In genomic region chr4:142196626-142197025, GRCm38 (mm10) we compare ENCODE assay signal across 10 mouse cellular contexts. TPM values are rescaled to one million over a fixed set of nuclear protein-coding genes. Genes with fewer than 3 reads are reported as not detected.
DNase-seq lines count a peak whose midpoint lies in the region; ATAC-seq and TF ChIP-seq lines count a peak whose summit lies in the region.
"Had no signal": no experiment of that assay in that cellular context is flagged by ENCODE, and none has a peak within 500 bp of the region (broad histone marks: within the 10 kb centered on the region; RNA-seq: fewer than 3 reads in every experiment).

No protein-coding gene starts in this region.

- TF ChIP-seq CTCF in liver, adult 2 months (IDR thresholded peaks at IDR 0.05; ENCODE audit: low read depth, low read length), result peak; percentile 31; the same call in 1 of the 2 replicates
- peak; percentile 19; the same call in 1 of the 2 replicates for TF ChIP-seq CTCF in brain, embryonic 14.5 days (IDR thresholded peaks at IDR 0.05; ENCODE audit: borderline replicate concordance, extremely low read depth, insufficient read depth, insufficient read length)
- TF ChIP-seq CTCF in lung, postnatal 0 days (IDR thresholded peaks at IDR 0.05), result peak; percentile 66

- no peaks in the 10 kb centered on the region for H3K36me3 ChIP-seq in liver, adult 2 months (ENCODE audit: control insufficient read depth, insufficient read depth, low read length)
- no peaks in the 10 kb centered on the region for H3K36me3 ChIP-seq in liver, embryonic 12.5 days
- no peaks in the 10 kb centered on the region for H3K36me3 ChIP-seq in lung, postnatal 0 days (ENCODE audit: insufficient read depth, low read length)
- no peaks in the 10 kb centered on the region for H3K36me3 ChIP-seq in hindbrain, embryonic 12.5 days

- no peak overlapping the region for H3K27ac ChIP-seq in liver, adult 2 months (replicated peaks; ENCODE audit: insufficient read depth, low read depth, low read length)
- H3K27ac ChIP-seq in liver, embryonic 12.5 days, result no peak overlapping the region
- H3K27ac ChIP-seq in lung, postnatal 0 days (ENCODE audit: low read length), result no peak overlapping the region
- no peak overlapping the region for H3K27ac ChIP-seq in hindbrain, embryonic 12.5 days
- H3K27ac ChIP-seq: hindbrain, embryonic 10.5 days had no signal

- H3K9me3 ChIP-seq in liver, embryonic 12.5 days (replicated peaks), result no peaks in the 10 kb centered on the region
- no peaks in the 10 kb centered on the region for H3K9me3 ChIP-seq in lung, postnatal 0 days (ENCODE audit: low read length)
- no peaks in the 10 kb centered on the region for H3K9me3 ChIP-seq in hindbrain, embryonic 12.5 days (replicated peaks)

- H3K4me1 ChIP-seq in liver, adult 2 months (ENCODE audit: control insufficient read depth, insufficient read depth, low read length), result no peaks in the 10 kb centered on the region
- no peaks in the 10 kb centered on the region for H3K4me1 ChIP-seq in liver, embryonic 12.5 days
- no peaks in the 10 kb centered on the region; the same call in 1 of the 2 replicates for H3K4me1 ChIP-seq in lung, postnatal 0 days (ENCODE audit: insufficient read depth, low read depth, low read length)
- no peaks in the 10 kb centered on the region for H3K4me1 ChIP-seq in hindbrain, embryonic 12.5 days

- H3K9ac ChIP-seq in liver, adult 2 months (ENCODE audit: low read depth, low read length), result no peak overlapping the region
- H3K9ac ChIP-seq in liver, embryonic 12.5 days, result no peak overlapping the region
- H3K9ac ChIP-seq in lung, postnatal 0 days (replicated peaks; ENCODE audit: low read depth), result no peak overlapping the region
- no peak overlapping the region for H3K9ac ChIP-seq in hindbrain, embryonic 12.5 days

- no peak overlapping the region for H3K4me3 ChIP-seq in liver, adult 2 months (ENCODE audit: insufficient read depth, low read depth, low read length)
- no peak overlapping the region for H3K4me3 ChIP-seq in liver, embryonic 12.5 days
- H3K4me3 ChIP-seq in lung, postnatal 0 days (ENCODE audit: low read depth, low read length), result no peak overlapping the region
- no peak overlapping the region for H3K4me3 ChIP-seq in hindbrain, embryonic 12.5 days
- H3K4me3 ChIP-seq: hindbrain, embryonic 10.5 days had no signal

- TF ChIP-seq POLR2A in liver, adult 2 months (IDR thresholded peaks at IDR 0.05; ENCODE audit: extremely low read depth, insufficient read depth, low read length), result no peak
- TF ChIP-seq POLR2A in brain, embryonic 14.5 days (IDR thresholded peaks at IDR 0.05; ENCODE audit: borderline replicate concordance, extremely low read depth, insufficient read depth, insufficient read length, poor library complexity, severe bottlenecking), result no peak

- no peak overlapping the region for H3K4me2 ChIP-seq in liver, embryonic 12.5 days
- no peak overlapping the region for H3K4me2 ChIP-seq in lung, postnatal 0 days (replicated peaks; ENCODE audit: low read depth, low read length)
- no peak overlapping the region for H3K4me2 ChIP-seq in hindbrain, embryonic 12.5 days (replicated peaks)

- 76% methylated on average over 6 of the region's 6 CpGs for WGBS in liver, adult 2 months
- WGBS in liver, embryonic 12.5 days (ENCODE audit: insufficient replicate concordance), result 62% methylated on average over 6 of the region's 6 CpGs
- WGBS in lung, postnatal 0 days, result 32% methylated on average over 6 of the region's 6 CpGs
- WGBS in hindbrain, embryonic 12.5 days, result 73% methylated on average over 6 of the region's 6 CpGs

- H3K27me3 ChIP-seq in liver, adult 2 months (ENCODE audit: control insufficient read depth, insufficient read depth, low read length), result no peaks in the 10 kb centered on the region
- no peaks in the 10 kb centered on the region for H3K27me3 ChIP-seq in liver, embryonic 12.5 days (replicated peaks)
- no peaks in the 10 kb centered on the region for H3K27me3 ChIP-seq in lung, postnatal 0 days (replicated peaks; ENCODE audit: insufficient read depth, low read length)
- H3K27me3 ChIP-seq in hindbrain, embryonic 12.5 days, result no peaks in the 10 kb centered on the region

- TF ChIP-seq EP300 in lung, postnatal 0 days (IDR thresholded peaks at IDR 0.05), result no peak

- peak; percentile 55 for DNase-seq in adrenal gland, postnatal 10 days
- DNase-seq in adrenal gland, adult 8-10 months, result no peak
- DNase-seq in liver, adult 2 months (ENCODE audit: extremely low read depth, low read depth, low spot score), result no peak
- no peak for DNase-seq in brain, embryonic 14.5 days (ENCODE audit: low read depth)
- peak; percentile 78 for DNase-seq in lung, postnatal 0 days (ENCODE audit: low spot score)
- no peak for DNase-seq in spleen, adult 18-20 months
- DNase-seq: cerebellum, adult 11-12 months had no signal

- ATAC-seq in liver, embryonic 12.5 days, result no peak
- ATAC-seq in lung, postnatal 0 days, result peak; percentile 44
- no peak for ATAC-seq in hindbrain, embryonic 12.5 days (ENCODE audit: low FRiP score)

- no peaks in the 10 kb centered on the region for H3K79me2 ChIP-seq in liver, adult 2 months (ENCODE audit: control insufficient read depth, insufficient read depth, low read length)

RNA-seq across cellular contexts. Expression of gene Kazn, which starts 42.6 kb away (rescaled TPM):
- total RNA-seq in adrenal gland, postnatal 10 days (2021), result 10 to 100 TPM; 17.0 to 23.0 TPM
- total RNA-seq in adrenal gland, adult 8-10 months (2022), result 10 to 100 TPM; 27.4 to 46.1 (median 31.9) TPM
- total RNA-seq in liver, adult 2 months (2014; rRNA removed), result 0.37 and 0.54 TPM in 2 replicates
- polyA plus RNA-seq in liver, adult 2 months (2012; rRNA removed), result 0.91 and 1.3 TPM in 2 replicates
- polyA plus RNA-seq in liver, embryonic 12.5 days (2016; fragmentation: Nextera tagmentation; extraction: Ambion mirVana), result 2.1 and 2.8 TPM in 2 replicates
- 38.3 and 61.2 TPM in 2 replicates for polyA plus RNA-seq in brain, embryonic 14.5 days (2012; rRNA removed)
- polyA plus RNA-seq in lung, postnatal 0 days (2015; fragmentation: Nextera tagmentation; extraction: Ambion mirVana), result 6.0 and 8.6 TPM in 2 replicates
- polyA plus RNA-seq in hindbrain, embryonic 12.5 days (2016; fragmentation: Nextera tagmentation; extraction: Ambion mirVana), result 20.6 and 22.4 TPM in 2 replicates

Comparison
In these comparisons a context has a peak if more than half of its experiments do, and no peak if none do; other contexts are left out.
1. DNase-seq: peak in adrenal gland, postnatal 10 days (single experiment) and lung, postnatal 0 days (single experiment); none in adrenal gland, adult 8-10 months (single experiment), liver, adult 2 months (single experiment), brain, embryonic 14.5 days (single experiment) and spleen, adult 18-20 months (0 of 2).
2. Peak in every context shown above with its lines, with median percentiles within 50 percentile points of each other: CTCF ChIP-seq.